Mouse (Mus musculus) urinary bladder, postnatal 36 days (tissue): ENCODE measurements around the gene Ripply1.
"Not testable (repeated sequence)": the region's sequence is repeated elsewhere in the genome, so short reads cannot be mapped to it uniquely, and the experiment has no call there.

Experiments used
- DNase-seq, 2 experiments: peaks; one replicate each; pipeline ENCODE4 v3.0.0; 2022; ENCODE audit warnings: low spot score in 2 of 2, mixed read lengths in 1 of 2

Ripply1 gene

GRCm38 (mm10) chrX:139780988-139781387 lies 1.2 kb downstream of the Ripply1 start:
- DNase-seq: no peak

DNA sequence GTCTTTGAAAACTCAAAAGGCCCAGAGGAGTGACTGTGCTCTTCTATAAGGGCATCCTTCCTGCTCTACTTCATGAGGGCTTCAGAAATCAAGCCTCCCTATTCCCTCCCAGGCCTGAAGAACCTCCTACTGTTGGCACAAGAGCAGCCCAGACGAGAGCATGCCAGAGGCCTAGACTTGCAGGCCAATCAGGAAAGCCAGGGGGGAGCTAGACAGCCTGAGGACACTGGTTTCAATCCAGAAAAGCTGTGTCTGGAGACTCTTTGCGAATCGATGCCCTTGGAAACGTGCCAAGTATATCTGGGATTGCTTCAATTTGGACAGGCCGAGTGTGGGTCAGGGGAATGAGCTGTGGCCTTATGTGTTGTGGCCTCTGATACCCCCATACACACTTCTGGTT lies 2.8 kb downstream of the Ripply1 start:
- no peak for DNase-seq

GRCm38 (mm10) chrX:139778886-139779285 lies 3.3 kb downstream of the Ripply1 start:
- DNase-seq: no peak

GRCm38 (mm10) chrX:139777357-139777756 lies 4.8 kb downstream of the Ripply1 start:
- no peak for DNase-seq

DNA sequence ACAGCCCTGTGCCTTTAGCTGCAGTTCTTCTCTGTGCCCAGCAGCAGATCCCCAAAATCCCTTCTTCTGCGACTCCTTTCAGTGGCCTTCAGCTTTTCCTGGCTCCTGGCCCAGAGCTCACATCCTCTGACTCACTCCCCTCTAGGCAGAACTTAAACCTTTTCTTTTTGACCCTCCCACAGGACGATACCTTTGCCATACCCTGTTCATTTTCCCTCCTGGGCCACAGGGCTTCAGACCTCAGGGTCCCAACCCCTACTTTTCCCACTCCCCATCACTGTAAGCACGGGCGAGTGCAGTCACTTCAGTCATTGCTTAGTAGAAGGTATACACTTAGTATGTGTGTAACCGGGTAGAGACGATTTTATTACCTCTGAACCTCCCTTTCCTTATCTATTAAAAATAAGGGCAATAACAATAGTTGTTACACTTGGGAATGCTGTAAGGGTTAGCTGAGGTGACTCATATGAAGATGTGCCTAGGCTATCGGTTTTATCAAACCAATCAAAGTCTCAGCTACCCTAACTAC lies 7.0 kb downstream of the Ripply1 start:
- DNase-seq: no peak

GRCm38 (mm10) chrX:139774309-139775083 lies 7.7 kb downstream of the Ripply1 start:
- DNase-seq: peak in 1 of 2 experiments; percentile 6

DNA sequence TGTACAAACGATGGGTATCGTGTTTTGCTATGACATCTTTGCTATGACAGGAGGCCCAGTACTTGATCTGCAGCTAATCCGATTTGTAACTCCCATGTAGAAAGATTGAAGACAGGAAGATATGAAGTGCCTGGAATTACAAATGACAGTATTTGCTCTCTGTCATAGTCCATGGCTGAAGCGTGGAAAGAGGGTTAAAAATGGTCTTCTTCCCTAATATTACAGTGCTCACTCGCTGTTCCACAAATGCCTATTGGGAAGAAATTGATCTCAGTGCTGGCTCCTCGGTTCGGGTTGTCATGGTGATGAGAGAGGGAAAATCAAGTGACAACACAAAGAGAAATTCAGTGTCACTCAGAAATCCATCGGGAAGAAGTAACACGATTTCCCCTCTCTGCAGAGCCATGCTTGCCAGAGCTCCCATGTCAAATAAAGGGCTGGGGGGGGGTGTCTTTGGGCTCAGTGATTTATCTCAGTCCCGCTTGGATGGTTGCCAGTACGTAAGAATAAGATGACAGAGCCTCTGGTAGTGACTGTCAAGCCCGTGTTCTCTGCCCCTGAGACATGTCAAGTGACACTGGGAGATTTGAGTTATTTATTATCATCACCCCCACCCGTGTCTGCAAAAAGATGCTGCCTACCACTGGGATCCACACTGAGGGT lies 12.0 kb downstream of the Ripply1 start:
- DNase-seq: no peak

- no peak for DNase-seq
Measured at GRCm38 (mm10) chrX:139762546-139762945, 19.6 kb downstream of the Ripply1 start.

DNA sequence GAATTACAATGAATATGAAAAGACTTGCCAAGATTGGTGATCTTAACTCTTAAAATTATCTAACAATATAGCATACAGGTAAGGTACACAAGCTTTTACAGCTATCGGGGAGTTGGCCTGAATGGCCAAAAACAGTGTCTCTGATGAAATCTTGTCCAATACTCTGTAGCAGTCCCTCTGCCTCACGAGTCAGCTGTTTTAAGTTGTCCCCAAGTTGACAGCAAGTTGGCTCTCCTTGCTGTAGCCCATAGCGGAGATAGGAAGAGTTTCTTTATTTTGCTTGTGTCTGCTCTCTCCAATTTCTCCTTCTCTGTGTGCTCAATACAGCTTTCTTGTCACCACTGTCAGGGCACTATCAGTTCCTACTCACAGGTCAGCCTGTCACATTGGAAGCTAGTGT lies 23.5 kb downstream of the Ripply1 start:
- DNase-seq: not testable (repeated sequence)

GRCm38 (mm10) chrX:139751855-139752254 lies 30.3 kb downstream of the Ripply1 start:
- DNase-seq: peak in 1 of 2 experiments; percentile 11

- no peak for DNase-seq
Measured at GRCm38 (mm10) chrX:139737066-139737465, 45.1 kb downstream of the Ripply1 start.

DNA sequence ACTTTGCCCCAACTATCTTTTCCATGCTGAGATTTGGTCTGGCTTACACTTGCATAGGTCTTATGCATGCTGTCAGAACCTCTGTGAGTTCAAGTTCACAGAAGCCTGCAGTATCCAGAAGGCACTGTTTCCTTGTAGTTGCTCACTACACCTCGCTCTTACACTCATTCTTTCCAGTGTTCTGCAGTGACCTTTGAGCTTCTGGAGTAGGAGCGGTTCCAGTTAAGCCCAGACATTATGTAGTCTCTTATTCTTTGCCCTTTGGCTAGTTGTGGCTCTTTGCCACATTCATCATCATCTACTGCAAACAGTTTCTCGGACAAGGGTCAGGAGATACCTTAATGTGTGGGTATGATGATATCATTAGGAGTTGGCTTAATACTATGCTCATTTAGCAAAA lies 51.6 kb downstream of the Ripply1 start:
- no peak for DNase-seq
